Mouse (Mus musculus): ENCODE measurements around the gene Noc2l. TPM values are rescaled to one million over a fixed set of nuclear protein-coding genes. Genes with fewer than 3 reads are reported as not detected.

Noc2l gene
- polyA plus RNA-seq (2016; fragmentation: Nextera tagmentation; extraction: Ambion mirVana), result 91.4 and 108 TPM in 2 replicates

- peak within 1 kb of the TSS; percentile 94 for H3K4me3 ChIP-seq
- H3K36me3 ChIP-seq, result peaks cover 65% of the 10 kb centered on the region
- no peaks in the 10 kb centered on the region for H3K27me3 ChIP-seq (ENCODE audit: insufficient read depth, poor library complexity, severe bottlenecking)
- H3K4me1 ChIP-seq (replicated peaks), result peaks cover 30% of the 10 kb centered on the region
- under 1% methylated on average over 90 of the region's 90 CpGs for WGBS
- H3K27ac ChIP-seq, result peak within 1 kb of the TSS; percentile 93
- no peaks in the 10 kb centered on the region for H3K9me3 ChIP-seq
- DNase-seq (ENCODE audit: low spot score), result peak; percentile 94
Measured at GRCm38 (mm10) chr4:156235808-156236533, at the start of gene Noc2l. Gene Noc2l (plus strand): TSS chr4:156236010.

DNA sequence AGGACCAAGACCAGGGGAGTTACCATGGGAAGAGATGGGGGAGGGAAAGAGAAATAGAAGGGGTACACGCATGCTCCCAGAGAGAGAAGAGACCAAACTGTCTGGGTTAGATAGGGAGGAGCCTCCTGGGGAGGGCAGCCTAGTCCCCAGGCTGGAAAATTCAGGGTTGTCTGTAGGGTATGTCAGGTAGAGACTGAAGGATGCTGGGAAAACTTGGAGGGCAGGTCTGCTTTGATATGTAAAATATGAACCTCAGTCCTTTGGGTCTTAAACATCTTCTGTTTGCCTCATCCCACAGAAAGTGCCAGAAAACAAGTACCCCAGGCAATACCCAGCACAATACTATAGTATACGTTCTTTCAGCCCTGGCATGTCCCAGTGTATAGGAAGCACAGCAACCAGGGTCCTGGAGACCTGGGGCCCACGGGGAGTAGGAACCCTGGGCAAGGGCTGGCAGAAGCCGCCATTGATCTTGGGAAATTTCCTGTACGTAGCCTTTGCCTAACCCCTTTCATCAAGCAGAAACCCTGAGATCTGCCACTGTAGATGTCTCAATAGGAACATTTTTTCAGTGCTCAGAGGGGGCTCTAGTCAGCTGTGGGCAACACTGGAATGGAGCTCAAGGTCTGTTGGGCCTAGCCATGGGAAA lies 47.5 kb upstream of the Noc2l start:
- Histone ChIP-seq H3K27me3 (ENCODE audit: insufficient read depth, poor library complexity, severe bottlenecking) (no peaks in the 10 kb centered on the region), H3K9me3 (no peaks in the 10 kb centered on the region), H3K36me3 (peaks cover 68% of the 10 kb centered on the region), H3K27ac (peak overlapping the region; percentile 90), H3K4me1 (replicated peaks) (peaks cover 98% of the 10 kb centered on the region), H3K4me3 (peak overlapping the region; percentile 27)
- no peak for DNase-seq (ENCODE audit: low spot score)
- WGBS, result 29% methylated on average over 5 of the region's 5 CpGs

DNA sequence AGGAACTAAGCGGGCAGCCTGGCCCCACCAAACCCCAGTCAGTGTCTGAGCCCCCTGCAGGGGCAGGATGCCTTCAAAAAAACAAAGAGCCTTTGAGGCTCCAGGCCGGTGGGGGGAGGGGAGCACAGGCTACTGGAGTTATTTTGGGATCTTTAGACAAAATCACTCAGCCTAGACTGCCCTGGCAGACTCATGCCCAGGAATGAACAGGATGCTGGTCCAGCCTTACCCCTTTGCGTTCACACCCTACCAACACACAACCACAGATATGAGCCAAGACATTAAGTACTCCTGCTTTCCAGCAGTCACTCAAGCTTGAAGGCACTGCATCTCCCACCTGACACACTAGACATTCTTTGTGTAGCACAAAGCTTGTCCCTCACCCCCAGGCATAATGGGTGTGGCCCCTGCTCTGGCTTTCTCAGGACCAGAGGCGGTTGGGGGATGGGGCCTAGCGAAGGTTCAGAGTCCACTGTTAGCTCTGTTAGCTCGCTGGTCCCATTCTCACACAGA lies 46.9 kb upstream of the Noc2l start:
- Histone ChIP-seq H3K4me3 (peak overlapping the region; percentile 27), H3K4me1 (replicated peaks) (peaks cover 98% of the 10 kb centered on the region), H3K27me3 (ENCODE audit: insufficient read depth, poor library complexity, severe bottlenecking) (no peaks in the 10 kb centered on the region), H3K27ac (peak overlapping the region; percentile 90), H3K9me3 (no peaks in the 10 kb centered on the region), H3K36me3 (peaks cover 68% of the 10 kb centered on the region)
- WGBS, result 8% methylated on average over 6 of the region's 6 CpGs
- DNase-seq (ENCODE audit: low spot score), result peak; percentile 76

DNA sequence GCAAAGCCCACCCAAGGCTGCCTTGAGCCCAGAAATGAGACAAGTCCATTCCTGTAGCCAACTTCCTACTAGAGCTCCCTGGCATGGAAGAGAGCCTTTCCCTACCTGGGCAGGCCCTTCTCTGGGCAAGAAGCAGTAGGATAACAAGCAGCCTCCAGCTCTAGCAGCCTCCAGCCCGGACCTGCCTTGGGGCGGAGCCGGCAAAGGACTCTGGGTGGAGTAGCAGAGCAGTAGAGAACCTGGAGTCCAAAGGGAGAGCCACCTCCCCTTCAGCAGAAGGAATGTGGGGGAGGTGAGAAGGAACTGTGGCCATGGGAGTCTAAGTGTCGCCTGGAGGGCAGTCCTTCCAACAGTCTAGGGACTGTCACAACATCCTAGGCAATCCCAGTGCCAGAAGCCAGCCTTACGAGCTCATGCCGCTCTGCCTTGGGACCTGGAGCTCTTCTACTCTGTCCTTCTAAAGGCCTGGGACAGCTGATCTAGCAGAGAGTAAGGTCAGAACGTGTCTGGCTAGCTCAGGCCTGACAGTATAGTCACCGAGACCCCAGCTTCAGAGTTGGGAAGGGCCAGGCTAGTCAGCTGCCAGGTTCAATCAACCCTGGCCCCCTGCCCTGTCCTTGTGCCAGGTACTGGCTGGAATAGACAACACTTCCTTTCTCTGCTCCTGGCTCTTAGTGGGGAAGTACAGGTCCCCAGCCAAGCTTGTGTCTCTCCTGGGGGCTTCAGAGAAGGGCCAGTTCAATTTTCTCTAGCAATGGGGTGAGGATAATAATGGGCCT lies 43.2 kb upstream of the Noc2l start:
- WGBS, result 60% methylated on average over 8 of the region's 8 CpGs
- Histone ChIP-seq H3K27me3 (ENCODE audit: insufficient read depth, poor library complexity, severe bottlenecking) (no peaks in the 10 kb centered on the region), H3K4me3 (peak overlapping the region; percentile 24), H3K9me3 (no peaks in the 10 kb centered on the region), H3K36me3 (peaks cover 60% of the 10 kb centered on the region), H3K4me1 (replicated peaks) (peaks cover 94% of the 10 kb centered on the region), H3K27ac (peak overlapping the region; percentile 70)
- DNase-seq (ENCODE audit: low spot score), result no peak

DNA sequence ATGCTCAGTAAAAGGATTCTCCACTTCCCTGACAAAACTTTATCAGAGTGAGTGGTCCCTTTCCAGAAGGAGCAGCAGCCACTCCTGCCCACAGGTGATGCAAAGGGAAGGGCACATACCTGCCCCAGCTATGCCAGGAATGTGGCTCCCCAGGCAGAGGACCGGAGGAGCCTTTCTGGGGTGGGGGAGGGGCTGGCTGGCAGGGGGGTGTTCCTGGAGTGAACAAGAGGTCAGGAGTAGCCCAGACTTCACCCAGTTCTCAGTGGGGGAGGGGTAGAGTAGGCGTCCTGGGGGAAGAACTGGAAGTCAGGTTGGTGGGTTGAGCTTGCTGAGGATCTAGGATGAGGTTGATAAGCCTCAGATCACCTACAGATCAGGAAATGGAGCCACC lies 42.6 kb upstream of the Noc2l start:
- 23% methylated on average over 2 of the region's 2 CpGs for WGBS
- peaks cover 60% of the 10 kb centered on the region for H3K36me3 ChIP-seq
- H3K4me1 ChIP-seq (replicated peaks), result peaks cover 92% of the 10 kb centered on the region
- H3K4me3 ChIP-seq, result peak overlapping the region; percentile 30; the same call in 1 of the 2 replicates
- H3K27me3 ChIP-seq (ENCODE audit: insufficient read depth, poor library complexity, severe bottlenecking), result no peaks in the 10 kb centered on the region
- DNase-seq (ENCODE audit: low spot score), result no peak
- H3K27ac ChIP-seq, result peak overlapping the region; percentile 70
- no peaks in the 10 kb centered on the region for H3K9me3 ChIP-seq

DNA sequence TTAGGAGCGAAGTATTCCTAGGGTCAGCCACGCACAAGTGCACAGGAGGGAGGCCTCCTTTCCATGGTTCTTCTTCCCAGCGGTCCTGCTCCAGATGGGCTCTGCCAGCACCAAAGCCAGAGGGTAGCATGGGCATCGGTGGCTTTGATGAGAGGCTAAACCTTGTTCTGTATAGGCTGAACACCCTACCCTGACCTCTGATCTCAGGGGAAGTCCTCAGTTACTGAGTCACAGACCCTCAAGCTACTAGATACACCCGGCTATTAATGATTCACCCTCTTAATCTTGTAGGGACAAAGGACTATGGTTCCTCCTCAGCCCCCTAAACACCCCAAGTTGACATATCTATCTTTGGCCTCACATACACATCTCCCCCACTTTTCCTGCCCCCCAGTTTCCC lies 41.9 kb upstream of the Noc2l start:
- no peaks in the 10 kb centered on the region for H3K27me3 ChIP-seq (ENCODE audit: insufficient read depth, poor library complexity, severe bottlenecking)
- peak overlapping the region; percentile 95 for H3K4me3 ChIP-seq
- H3K36me3 ChIP-seq, result peaks cover 60% of the 10 kb centered on the region
- no peak for DNase-seq (ENCODE audit: low spot score)
- H3K27ac ChIP-seq, result peak overlapping the region; percentile 70
- no peaks in the 10 kb centered on the region for H3K9me3 ChIP-seq
- H3K4me1 ChIP-seq (replicated peaks), result peaks cover 91% of the 10 kb centered on the region
- WGBS, result 66% methylated on average over 5 of the region's 5 CpGs

- H3K4me3 ChIP-seq, result peak overlapping the region; percentile 95
- H3K9me3 ChIP-seq, result no peaks in the 10 kb centered on the region
- peaks cover 88% of the 10 kb centered on the region for H3K4me1 ChIP-seq (replicated peaks)
- no peaks in the 10 kb centered on the region for H3K27me3 ChIP-seq (ENCODE audit: insufficient read depth, poor library complexity, severe bottlenecking)
- WGBS, result 10% methylated on average over 6 of the region's 6 CpGs
- peaks cover 60% of the 10 kb centered on the region for H3K36me3 ChIP-seq
- peak overlapping the region; percentile 70 for H3K27ac ChIP-seq
- no peak for DNase-seq (ENCODE audit: low spot score)
Measured at GRCm38 (mm10) chr4:156194346-156194745, 41.5 kb upstream of the Noc2l start.

DNA sequence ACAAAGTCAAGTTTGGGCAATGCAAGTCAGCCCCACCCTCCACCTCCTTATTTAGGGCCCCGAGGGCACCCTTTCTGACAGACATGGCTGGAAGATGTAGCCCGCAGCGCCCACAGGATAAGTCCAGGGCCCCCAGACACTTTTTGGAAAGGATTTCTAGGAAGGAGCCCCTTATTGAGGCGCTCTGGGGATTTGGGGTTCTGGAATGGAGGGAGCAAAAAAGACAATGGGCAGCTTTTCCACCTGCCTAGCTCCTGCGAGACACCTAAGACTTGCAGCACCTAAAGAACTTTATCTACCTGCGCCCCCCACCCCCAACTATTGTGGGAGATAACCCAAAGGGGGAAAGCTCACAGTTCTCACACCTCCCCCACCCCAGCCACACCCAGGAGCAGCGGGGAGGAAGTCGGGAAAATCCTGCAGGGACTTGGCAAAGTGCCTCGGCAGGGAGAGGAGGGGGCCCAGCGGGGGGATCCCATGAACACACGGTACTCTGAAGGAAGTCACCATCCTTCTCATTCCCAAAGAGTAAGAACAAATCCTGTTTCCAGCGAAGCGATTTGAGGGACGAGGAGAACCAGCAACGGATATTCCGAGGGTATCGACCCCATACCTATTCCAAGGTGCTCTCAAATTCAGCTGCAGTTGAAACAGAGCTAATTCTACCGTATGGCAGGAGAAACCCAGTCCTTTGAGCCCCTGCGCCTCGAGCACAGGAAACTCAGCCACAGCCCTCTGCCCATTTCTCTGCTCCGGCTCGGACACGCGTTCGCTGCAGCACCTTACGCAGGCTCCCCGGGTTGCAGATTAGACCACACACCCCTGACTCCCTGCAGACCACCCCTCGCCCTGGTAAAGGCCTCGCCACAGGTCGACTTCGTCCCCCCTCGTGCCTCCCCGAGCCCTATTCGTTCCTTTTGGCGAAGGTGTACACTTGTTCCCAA lies 39.6 kb upstream of the Noc2l start:
- H3K4me1 ChIP-seq (replicated peaks), result peaks cover 70% of the 10 kb centered on the region
- H3K4me3 ChIP-seq, result peak overlapping the region; percentile 95
- H3K36me3 ChIP-seq, result peaks cover 42% of the 10 kb centered on the region
- peak; percentile 49 for DNase-seq (ENCODE audit: low spot score)
- peak overlapping the region; percentile 95 for H3K27ac ChIP-seq
- WGBS, result 5% methylated on average over 35 of the region's 35 CpGs
- H3K27me3 ChIP-seq (ENCODE audit: insufficient read depth, poor library complexity, severe bottlenecking), result no peaks in the 10 kb centered on the region; the same call in 1 of the 2 replicates
- H3K9me3 ChIP-seq, result no peaks in the 10 kb centered on the region

DNA sequence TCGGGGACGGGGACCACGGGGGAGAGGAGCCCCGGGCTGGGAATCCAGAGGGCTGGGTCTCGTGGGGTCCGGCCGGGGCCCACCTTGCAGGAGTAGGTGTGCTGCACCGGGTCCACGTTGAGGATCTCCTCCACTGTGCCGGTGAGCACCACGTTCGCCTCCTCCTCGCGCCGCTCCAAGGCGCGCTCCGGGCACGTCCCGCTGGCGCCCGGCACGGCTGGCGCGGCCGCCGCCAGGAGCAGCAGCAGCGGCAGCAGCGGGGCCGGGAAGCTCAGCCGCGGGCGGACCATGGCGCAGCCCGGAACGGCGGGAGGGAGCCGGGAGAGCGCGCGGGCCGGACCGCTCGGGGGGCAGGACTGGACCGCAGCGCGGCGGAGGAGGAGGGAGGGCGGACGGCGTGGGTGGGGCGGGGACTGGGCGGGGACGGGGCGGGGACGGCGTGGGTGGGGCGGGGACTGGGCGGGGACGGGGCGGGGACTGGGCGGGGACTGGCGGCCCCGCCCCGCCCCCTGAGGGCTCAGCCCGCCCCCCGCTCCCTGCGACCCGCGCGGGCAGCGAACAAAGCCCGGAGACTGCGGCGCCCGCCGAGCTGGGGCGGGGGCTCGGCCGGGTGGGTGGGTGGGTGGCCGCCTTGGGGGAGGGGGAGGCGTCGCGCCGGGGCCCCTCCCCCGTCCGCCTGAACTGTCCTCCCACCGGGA lies 38.5 kb upstream of the Noc2l start, which contains the start of gene Agrn:
Gene Agrn, minus strand, starts transcription at position 358 of the 698 bp plus-strand sequence.
- under 1% methylated on average over 70 of the region's 88 CpGs for WGBS
- H3K4me1 ChIP-seq (replicated peaks), result peaks cover 63% of the 10 kb centered on the region
- no peaks in the 10 kb centered on the region for H3K9me3 ChIP-seq
- H3K27me3 ChIP-seq (ENCODE audit: insufficient read depth, poor library complexity, severe bottlenecking), result no peaks in the 10 kb centered on the region; the same call in 1 of the 2 replicates
- peaks cover 31% of the 10 kb centered on the region for H3K36me3 ChIP-seq
- DNase-seq (ENCODE audit: low spot score), result no peak
- peak within 1 kb of the TSS; percentile 95 for H3K27ac ChIP-seq
- peak within 1 kb of the TSS; percentile 95 for H3K4me3 ChIP-seq

DNA sequence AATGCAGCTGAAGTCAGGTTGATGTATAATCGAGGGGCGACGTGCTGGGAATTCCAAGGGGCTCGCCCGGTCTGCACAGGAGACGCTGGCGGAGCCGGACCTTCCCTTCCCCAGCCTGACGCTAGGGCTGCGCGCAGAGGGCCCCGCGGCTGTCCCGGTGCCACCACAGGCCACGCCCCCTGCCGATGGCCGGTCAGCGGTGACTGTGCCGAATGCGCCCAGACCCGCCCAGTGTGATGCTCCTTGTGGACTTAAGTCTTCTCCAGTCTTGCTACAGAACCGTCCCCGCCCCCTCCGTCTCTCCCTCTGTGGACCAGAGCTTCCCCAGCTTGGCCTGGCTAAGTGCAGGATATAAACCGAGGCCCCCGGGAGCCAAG lies 38.0 kb upstream of the Noc2l start:
- peak; percentile 96 for DNase-seq (ENCODE audit: low spot score)
- Histone ChIP-seq H3K4me1 (replicated peaks) (peaks cover 63% of the 10 kb centered on the region), H3K9me3 (no peaks in the 10 kb centered on the region), H3K27ac (peak overlapping the region; percentile 95), H3K36me3 (peaks cover 26% of the 10 kb centered on the region), H3K27me3 (ENCODE audit: insufficient read depth, poor library complexity, severe bottlenecking) (no peaks in the 10 kb centered on the region; the same call in 1 of the 2 replicates), H3K4me3 (peak overlapping the region; percentile 95)
- WGBS, result 0% methylated on average over 26 of the region's 26 CpGs

DNA sequence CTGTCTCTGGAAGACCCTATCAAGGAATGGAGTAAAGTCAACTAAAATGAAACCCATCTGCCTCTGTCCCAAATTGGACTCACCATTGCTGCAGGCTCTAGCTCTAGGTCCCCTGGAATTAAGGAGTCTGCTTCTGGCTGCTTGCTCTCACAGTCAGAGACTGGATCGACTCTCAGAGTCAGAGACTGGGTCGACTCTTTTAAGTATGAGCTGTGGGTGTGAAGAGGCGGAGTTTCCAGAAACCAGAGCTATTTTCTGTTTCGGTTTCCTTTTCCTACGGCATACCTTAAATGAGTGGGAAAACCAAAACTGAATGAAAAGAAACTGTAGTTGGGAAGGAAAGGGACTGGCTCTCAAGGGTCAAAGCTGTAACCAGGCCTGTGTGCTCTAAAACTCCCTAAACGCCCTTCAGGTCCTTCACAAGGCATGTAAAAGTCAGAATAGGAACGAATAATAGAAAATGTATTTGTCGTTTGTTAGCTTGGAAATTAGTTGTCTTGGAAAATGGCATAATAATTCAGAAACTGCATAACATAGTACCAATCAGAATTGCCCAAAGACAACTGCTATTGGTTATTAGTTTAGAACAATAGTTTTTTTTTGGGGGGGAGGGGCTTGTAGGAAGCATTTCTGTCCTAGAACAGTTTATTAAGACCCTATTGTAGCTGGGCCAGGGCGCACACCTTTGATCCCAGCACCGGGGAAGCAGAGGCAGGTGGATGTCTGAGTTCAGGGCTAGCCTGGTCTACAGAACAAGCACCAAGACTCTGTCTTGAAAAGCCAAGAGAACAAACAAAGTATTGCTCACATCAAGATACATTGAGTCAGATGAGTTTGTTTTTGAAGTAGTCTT lies 35.0 kb upstream of the Noc2l start, which contains the start of gene Isg15:
Gene Isg15, minus strand, starts transcription at position 196 of the 853 bp plus-strand sequence.
- Histone ChIP-seq H3K4me3 (no peak within 1 kb of the TSS), H3K27me3 (ENCODE audit: insufficient read depth, poor library complexity, severe bottlenecking) (peaks cover 20% of the 10 kb centered on the region), H3K27ac (no peak within 1 kb of the TSS), H3K36me3 (peaks cover 2% of the 10 kb centered on the region), H3K4me1 (replicated peaks) (peaks cover 62% of the 10 kb centered on the region), H3K9me3 (no peaks in the 10 kb centered on the region)
- no peak for DNase-seq (ENCODE audit: low spot score)
- 65% methylated on average over 10 of the region's 10 CpGs for WGBS

Data from hindbrain, embryonic 10.5 days (tissue).